Mouse (Mus musculus): ENCODE measurements around the gene Mylpf.
"Not testable (repeated sequence)": the region's sequence is repeated elsewhere in the genome, so short reads cannot be mapped to it uniquely, and the experiment has no call there.

Gene Mylpf

GRCm38 (mm10) chr7:127208553-127209438 lies at the start of gene Mylpf:
TSS of gene Mylpf (plus strand) at chr7:127208890.
- H3K4me3 ChIP-seq (replicated peaks; ENCODE audit: low read length) = peak within 1 kb of the TSS; percentile 95
- TF ChIP-seq POU5F1 (IDR thresholded peaks at IDR 0.05; ENCODE audit: borderline replicate concordance, low read length) (no peak), CTCF (conservative IDR thresholded peaks at IDR 0.05; ENCODE audit: low read length) (peak; percentile 16; the same call in 1 of the 2 replicates)
- no peaks in the 10 kb centered on the region for H3K27me3 ChIP-seq (ENCODE audit: insufficient read depth, low read length)
- H3K4me1 ChIP-seq (replicated peaks; ENCODE audit: low read depth, low read length) = peaks cover 82% of the 10 kb centered on the region
- H3K36me3 ChIP-seq (ENCODE audit: insufficient read depth, low read length) = peaks cover 32% of the 10 kb centered on the region
- no peaks in the 10 kb centered on the region for H3K9me3 ChIP-seq (ENCODE audit: low read length)

GRCm38 (mm10) chr7:127162546-127162945 lies 46.1 kb upstream of the Mylpf start:
- H3K4me1 ChIP-seq (replicated peaks; ENCODE audit: low read depth, low read length) = peaks cover 21% of the 10 kb centered on the region
- TF ChIP-seq CTCF (conservative IDR thresholded peaks at IDR 0.05; ENCODE audit: low read length) (no peak), NANOG (IDR thresholded peaks at IDR 0.05; ENCODE audit: borderline replicate concordance, low read length) (no peak), POU5F1 (IDR thresholded peaks at IDR 0.05; ENCODE audit: borderline replicate concordance, low read length) (no peak)

GRCm38 (mm10) chr7:127164002-127164401 lies 44.7 kb upstream of the Mylpf start:
- Histone ChIP-seq H3K36me3 (ENCODE audit: insufficient read depth, low read length) (no peaks in the 10 kb centered on the region), H3K27me3 (ENCODE audit: insufficient read depth, low read length) (no peaks in the 10 kb centered on the region; the same call in 1 of the 2 replicates), H3K4me3 (replicated peaks; ENCODE audit: low read length) (no peak overlapping the region), H3K4me1 (replicated peaks; ENCODE audit: low read depth, low read length) (peaks cover 21% of the 10 kb centered on the region), H3K9me3 (ENCODE audit: low read length) (no peaks in the 10 kb centered on the region)
- TF ChIP-seq NANOG (IDR thresholded peaks at IDR 0.05; ENCODE audit: borderline replicate concordance, low read length) (no peak), POU5F1 (IDR thresholded peaks at IDR 0.05; ENCODE audit: borderline replicate concordance, low read length) (no peak), CTCF (conservative IDR thresholded peaks at IDR 0.05; ENCODE audit: low read length) (no peak)

More at GRCm38 (mm10) chr7:127162546-127162945, 46.1 kb upstream of the Mylpf start:
- no peaks in the 10 kb centered on the region for H3K9me3 ChIP-seq (ENCODE audit: low read length)
- no peak overlapping the region for H3K4me3 ChIP-seq (replicated peaks; ENCODE audit: low read length)
- H3K36me3 ChIP-seq (ENCODE audit: insufficient read depth, low read length) = no peaks in the 10 kb centered on the region
- H3K27me3 ChIP-seq (ENCODE audit: insufficient read depth, low read length) = no peaks in the 10 kb centered on the region; the same call in 1 of the 2 replicates

GRCm38 (mm10) chr7:127165607-127166493 lies 42.8 kb upstream of the Mylpf start:
- Histone ChIP-seq H3K4me1 (replicated peaks; ENCODE audit: low read depth, low read length) (peaks cover 21% of the 10 kb centered on the region), H3K27me3 (ENCODE audit: insufficient read depth, low read length) (no peaks in the 10 kb centered on the region; the same call in 1 of the 2 replicates), H3K9me3 (ENCODE audit: low read length) (no peaks in the 10 kb centered on the region), H3K36me3 (ENCODE audit: insufficient read depth, low read length) (no peaks in the 10 kb centered on the region), H3K4me3 (replicated peaks; ENCODE audit: low read length) (no peak overlapping the region)
- TF ChIP-seq NANOG (IDR thresholded peaks at IDR 0.05; ENCODE audit: borderline replicate concordance, low read length) (no peak), CTCF (conservative IDR thresholded peaks at IDR 0.05; ENCODE audit: low read length) (no peak), POU5F1 (IDR thresholded peaks at IDR 0.05; ENCODE audit: borderline replicate concordance, low read length) (no peak)

GRCm38 (mm10) chr7:127166501-127166900 lies 42.2 kb upstream of the Mylpf start:
- no peaks in the 10 kb centered on the region for H3K9me3 ChIP-seq (ENCODE audit: low read length)
- no peak overlapping the region for H3K4me3 ChIP-seq (replicated peaks; ENCODE audit: low read length)
- H3K27me3 ChIP-seq (ENCODE audit: insufficient read depth, low read length) = no peaks in the 10 kb centered on the region; the same call in 1 of the 2 replicates
- TF ChIP-seq POU5F1 (IDR thresholded peaks at IDR 0.05; ENCODE audit: borderline replicate concordance, low read length) = no peak
- TF ChIP-seq NANOG (IDR thresholded peaks at IDR 0.05; ENCODE audit: borderline replicate concordance, low read length) = no peak
- no peak for TF ChIP-seq CTCF (conservative IDR thresholded peaks at IDR 0.05; ENCODE audit: low read length)
- H3K36me3 ChIP-seq (ENCODE audit: insufficient read depth, low read length) = no peaks in the 10 kb centered on the region
- peaks cover 21% of the 10 kb centered on the region for H3K4me1 ChIP-seq (replicated peaks; ENCODE audit: low read depth, low read length)

- TF ChIP-seq NANOG (IDR thresholded peaks at IDR 0.05; ENCODE audit: borderline replicate concordance, low read length) (no peak), POU5F1 (IDR thresholded peaks at IDR 0.05; ENCODE audit: borderline replicate concordance, low read length) (no peak), CTCF (conservative IDR thresholded peaks at IDR 0.05; ENCODE audit: low read length) (no peak)
- no peaks in the 10 kb centered on the region for H3K36me3 ChIP-seq (ENCODE audit: insufficient read depth, low read length)
- no peak overlapping the region for H3K4me3 ChIP-seq (replicated peaks; ENCODE audit: low read length)
- H3K4me1 ChIP-seq (replicated peaks; ENCODE audit: low read depth, low read length) = peaks cover 19% of the 10 kb centered on the region
- no peaks in the 10 kb centered on the region for H3K9me3 ChIP-seq (ENCODE audit: low read length)
- no peaks in the 10 kb centered on the region for H3K27me3 ChIP-seq (ENCODE audit: insufficient read depth, low read length)
Observed at GRCm38 (mm10) chr7:127176937-127177336, 31.8 kb upstream of the Mylpf start.

- no peaks in the 10 kb centered on the region for H3K36me3 ChIP-seq (ENCODE audit: insufficient read depth, low read length)
- no peak overlapping the region for H3K4me3 ChIP-seq (replicated peaks; ENCODE audit: low read length)
- no peaks in the 10 kb centered on the region for H3K27me3 ChIP-seq (ENCODE audit: insufficient read depth, low read length)
- peaks cover 41% of the 10 kb centered on the region for H3K4me1 ChIP-seq (replicated peaks; ENCODE audit: low read depth, low read length)
- H3K9me3 ChIP-seq (ENCODE audit: low read length) = no peaks in the 10 kb centered on the region
- TF ChIP-seq CTCF (conservative IDR thresholded peaks at IDR 0.05; ENCODE audit: low read length) (no peak), POU5F1 (IDR thresholded peaks at IDR 0.05; ENCODE audit: borderline replicate concordance, low read length) (no peak)
Observed at GRCm38 (mm10) chr7:127180783-127181182, 27.9 kb upstream of the Mylpf start.

- TF ChIP-seq CTCF (conservative IDR thresholded peaks at IDR 0.05; ENCODE audit: low read length) = 0 out of 2 replicates have a peak, but pooled peaks have one; percentile 12
- H3K9me3 ChIP-seq (ENCODE audit: low read length) = not testable (repeated sequence)
- peaks cover 50% of the 10 kb centered on the region for H3K4me1 ChIP-seq (replicated peaks; ENCODE audit: low read depth, low read length)
Observed at GRCm38 (mm10) chr7:127181724-127182123, 27.0 kb upstream of the Mylpf start.

More at GRCm38 (mm10) chr7:127181724-127182123, 27.0 kb upstream of the Mylpf start:
- not testable (repeated sequence) for H3K27me3 ChIP-seq (ENCODE audit: insufficient read depth, low read length); H3K36me3 ChIP-seq (ENCODE audit: insufficient read depth, low read length); H3K4me3 ChIP-seq (replicated peaks; ENCODE audit: low read length)
